Mouse (Mus musculus) liver, embryonic 14.5 days (tissue): ENCODE results near the gene Nsd1. TPM values are rescaled to one million over a fixed set of nuclear protein-coding genes. Genes with fewer than 3 reads are reported as not detected.

Experiments used
- ATAC-seq: fragments of 200-750 bp; cut with Nextera tagmentation; 2 replicates; pipeline ENCODE4 v1.8.0; 2017; ENCODE audit warnings: moderate number of reproducible peaks, mild to moderate bottlenecking, moderate library complexity; ENCODE audit not compliant: insufficient read depth
- DNase-seq, 3 experiments: peaks; one replicate each; pipeline ENCODE4 v3.0.0-alpha.2; 2012 to 2013; ENCODE audit warnings: low read depth in 3 of 3, low spot score in 3 of 3
- H3K27ac ChIP-seq: fragments of 300-500 bp; sonication (generic); 2 replicates; pipeline ENCODE4 v1.5.1; 2014; ENCODE audit warnings: moderate library complexity, mild to moderate bottlenecking, control low read depth, inconsistent platforms
- H3K27me3 ChIP-seq: fragments of 300-500 bp; sonication (generic); 2 replicates; pipeline ENCODE4 v1.6.1; 2014; ENCODE audit warnings: mild to moderate bottlenecking, low read length, moderate library complexity; ENCODE audit not compliant: control insufficient read depth, insufficient read depth
- H3K36me3 ChIP-seq: fragments of 300-500 bp; sonication (generic); replicated peaks from 2 replicates; pipeline ENCODE4 v1.6.1; 2014; ENCODE audit warnings: low read depth; ENCODE audit not compliant: control insufficient read depth, insufficient read depth
- H3K4me1 ChIP-seq, 2 experiments: fragments of 200-500 bp in 1 of 2; fragments of 300-500 bp in 1 of 2; sonication (generic) in 1 of 2; replicated peaks; 2 replicates each; pipeline ENCODE4 v1.6.1; 2012 to 2014; ENCODE audit warnings: antibody characterized with exemption in 1 of 2, inconsistent platforms in 1 of 2, low read length in 1 of 2; ENCODE audit not compliant: control insufficient read depth in 2 of 2, insufficient read depth in 2 of 2
- H3K4me2 ChIP-seq: fragments of 300-500 bp; sonication (generic); 2 replicates; pipeline ENCODE4 v1.6.1; 2014; ENCODE audit warnings: low read depth, mild to moderate bottlenecking, control low read depth, moderate library complexity
- H3K4me3 ChIP-seq, 2 experiments: fragments of 200-500 bp in 1 of 2; fragments of 300-500 bp in 1 of 2; sonication (generic) in 1 of 2; 2 replicates each; pipeline ENCODE4 v1.5.1; 2012 to 2014; ENCODE audit warnings: low read depth in 2 of 2, low read length in 2 of 2, mild to moderate bottlenecking in 2 of 2, control low read depth in 1 of 2, inconsistent platforms in 1 of 2, moderate library complexity in 1 of 2; ENCODE audit not compliant: insufficient read depth in 1 of 2
- H3K9ac ChIP-seq: fragments of 300-500 bp; sonication (generic); replicated peaks from 2 replicates; pipeline ENCODE4 v1.6.1; 2014; ENCODE audit warnings: mild to moderate bottlenecking, control low read depth, moderate library complexity
- H3K9me3 ChIP-seq: fragments of 300-500 bp; sonication (generic); 2 replicates; pipeline ENCODE4 v1.6.1; 2016; ENCODE audit warnings: low read length, mixed read lengths; ENCODE audit not compliant: control insufficient read depth
- CTCF ChIP-seq: IDR thresholded peaks from 2 replicates; pipeline ENCODE4 v1.5.1; 2016; ENCODE audit warnings: antibody characterized with exemption, low read depth, control low read depth
- EP300 ChIP-seq: IDR thresholded peaks from 2 replicates; pipeline ENCODE4 v1.6.1; 2016; ENCODE audit warnings: antibody characterized with exemption, low read depth
- WGBS: fragments of 180-500 bp; shearing (Covaris S2); extraction: QIAGEN DNeasy Blood & Tissue Kit; methylation state at CpG from one replicate; pipeline ENCODE4 v1.1.7; 2014; ENCODE audit not compliant: insufficient replicate concordance; 5-methylcytosine and 5-hydroxymethylcytosine counted together
- polyA plus RNA-seq, 2 experiments: library from polyadenylated mRNA; depleted of rRNA in 1 of 2; stranded (reverse) in 1 of 2; unstranded in 1 of 2; fragments of >200 nt; fragmentation: Nextera tagmentation in 1 of 2; extraction: Ambion mirVana in 1 of 2; gene quantifications; 2 replicates each; pipeline versions ENCODE4 v1.2.1 to v1.2.3; 2012 to 2014

The Nsd1 gene
- polyA plus RNA-seq, 2 experiments, result 8.0 to 13.8 TPM

DNA sequence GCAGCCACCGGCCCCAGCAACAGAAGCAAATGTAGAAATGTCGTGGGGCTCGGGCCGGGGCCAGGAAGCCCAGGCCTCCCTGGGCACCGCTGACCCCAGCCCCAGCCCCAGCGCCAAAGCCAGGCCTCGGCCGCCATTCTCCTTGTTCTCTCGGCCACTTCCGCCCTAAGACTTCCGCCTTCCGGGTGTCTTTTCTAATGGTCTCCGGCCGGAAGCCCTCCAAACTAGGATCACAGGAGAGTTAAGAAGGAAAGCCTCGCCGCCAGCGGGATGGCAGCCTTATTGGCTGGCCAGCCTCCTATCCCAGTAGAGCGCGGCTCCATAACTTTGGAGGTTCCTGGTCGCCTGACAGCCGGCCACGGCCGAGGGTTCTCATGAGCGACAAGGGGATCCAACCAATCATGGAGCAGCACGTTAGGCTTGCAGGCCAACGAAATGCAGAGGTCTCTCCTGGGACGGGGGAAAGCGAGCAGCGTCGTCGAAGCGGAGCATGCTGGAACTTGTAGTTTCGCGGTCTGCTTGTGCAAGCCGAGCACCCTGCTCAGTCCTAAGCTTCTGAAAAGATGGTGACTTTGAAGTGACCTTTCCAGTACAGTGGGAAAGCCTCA lies 153.0 kb downstream of the Nsd1 start, which contains the start of gene Lman2:
TSS of gene Lman2 (minus strand) at position 331 of the 608 bp plus-strand sequence.
- Histone ChIP-seq H3K4me2 (peak within 1 kb of the TSS; percentile 97), H3K9me3 (no peaks in the 10 kb centered on the region), H3K36me3 (peaks cover 17% of the 10 kb centered on the region), H3K27ac (peak within 1 kb of the TSS; percentile 97), H3K4me3 (peak within 1 kb of the TSS; percentile 72 to 99), H3K27me3 (no peaks in the 10 kb centered on the region), H3K9ac (peak within 1 kb of the TSS; percentile 98), H3K4me1 (peaks cover 16 to 17% of the 10 kb centered on the region in 2 experiments)
- under 1% methylated on average over 35 of the region's 35 CpGs for WGBS
- TF ChIP-seq EP300, result no peak
- no peak for TF ChIP-seq CTCF
- ATAC-seq (peak; percentile 95), DNase-seq (peak; percentile 95)

Other genes starting within 250 kb of the Nsd1 start
- gene Hk3, start 188.4 kb upstream of the Nsd1 start, polyA plus RNA-seq (2012; rRNA removed), result 3.5 and 3.9 TPM in 2 replicates
- gene Hk3, start 188.4 kb upstream of the Nsd1 start, polyA plus RNA-seq (2014; fragmentation: Nextera tagmentation; extraction: Ambion mirVana), result 3.3 and 3.8 TPM in 2 replicates
- 6.0 and 12.5 TPM in 2 replicates for gene Uimc1, start 109.5 kb upstream of the Nsd1 start, polyA plus RNA-seq (2012; rRNA removed)
- 16.0 and 16.6 TPM in 2 replicates for gene Uimc1, start 109.5 kb upstream of the Nsd1 start, polyA plus RNA-seq (2014; fragmentation: Nextera tagmentation; extraction: Ambion mirVana)
- 9.4 and 11.4 TPM in 2 replicates for gene Zfp346, start 104.5 kb upstream of the Nsd1 start, polyA plus RNA-seq (2012; rRNA removed)
- gene Zfp346, start 104.5 kb upstream of the Nsd1 start, polyA plus RNA-seq (2014; fragmentation: Nextera tagmentation; extraction: Ambion mirVana), result 5.6 and 6.1 TPM in 2 replicates
- gene Gm17617, start 76.2 kb upstream of the Nsd1 start, polyA plus RNA-seq (2012; rRNA removed), result not detected in 2 replicates
- not detected in 2 replicates for gene Gm17617, start 76.2 kb upstream of the Nsd1 start, polyA plus RNA-seq (2014; fragmentation: Nextera tagmentation; extraction: Ambion mirVana)
- gene Fgfr4, start 57.1 kb upstream of the Nsd1 start, polyA plus RNA-seq (2012; rRNA removed), result 3.9 and 4.7 TPM in 2 replicates
- 3.3 and 4.5 TPM in 2 replicates for gene Fgfr4, start 57.1 kb upstream of the Nsd1 start, polyA plus RNA-seq (2014; fragmentation: Nextera tagmentation; extraction: Ambion mirVana)
- gene Prelid1, start 110.7 kb downstream of the Nsd1 start, polyA plus RNA-seq (2012; rRNA removed), result 129 and 130 TPM in 2 replicates
- 230 and 238 TPM in 2 replicates for gene Prelid1, start 110.7 kb downstream of the Nsd1 start, polyA plus RNA-seq (2014; fragmentation: Nextera tagmentation; extraction: Ambion mirVana)
- gene Rab24, start 112.2 kb downstream of the Nsd1 start, polyA plus RNA-seq (2012; rRNA removed), result 42.3 and 47.1 TPM in 2 replicates
- gene Rab24, start 112.2 kb downstream of the Nsd1 start, polyA plus RNA-seq (2014; fragmentation: Nextera tagmentation; extraction: Ambion mirVana), result 43.9 and 50.7 TPM in 2 replicates
- gene Mxd3, start 120.0 kb downstream of the Nsd1 start, polyA plus RNA-seq (2012; rRNA removed), result 32.6 and 32.8 TPM in 2 replicates
- gene Mxd3, start 120.0 kb downstream of the Nsd1 start, polyA plus RNA-seq (2014; fragmentation: Nextera tagmentation; extraction: Ambion mirVana), result 23.5 and 26.3 TPM in 2 replicates
- gene Lman2, start 153.0 kb downstream of the Nsd1 start, polyA plus RNA-seq (2012; rRNA removed), result 34.6 and 35.3 TPM in 2 replicates
- 50.3 and 51.6 TPM in 2 replicates for gene Lman2, start 153.0 kb downstream of the Nsd1 start, polyA plus RNA-seq (2014; fragmentation: Nextera tagmentation; extraction: Ambion mirVana)
- 1.4 and 1.6 TPM in 2 replicates for gene Rgs14, start 159.9 kb downstream of the Nsd1 start, polyA plus RNA-seq (2012; rRNA removed)
- gene Rgs14, start 159.9 kb downstream of the Nsd1 start, polyA plus RNA-seq (2014; fragmentation: Nextera tagmentation; extraction: Ambion mirVana), result 1.3 and 1.7 TPM in 2 replicates
- gene Slc34a1, start 188.4 kb downstream of the Nsd1 start, polyA plus RNA-seq (2012; rRNA removed), result 0.01 TPM in 1 of 2 replicates, not detected in the other
- not detected in 2 replicates for gene Slc34a1, start 188.4 kb downstream of the Nsd1 start, polyA plus RNA-seq (2014; fragmentation: Nextera tagmentation; extraction: Ambion mirVana)
- gene Pfn3, start 205.4 kb downstream of the Nsd1 start, polyA plus RNA-seq (2012; rRNA removed), result not detected in 2 replicates
- not detected in 2 replicates for gene Pfn3, start 205.4 kb downstream of the Nsd1 start, polyA plus RNA-seq (2014; fragmentation: Nextera tagmentation; extraction: Ambion mirVana)
- gene F12, start 217.0 kb downstream of the Nsd1 start, polyA plus RNA-seq (2012; rRNA removed), result 53.4 and 68.7 TPM in 2 replicates
- 72.0 and 82.0 TPM in 2 replicates for gene F12, start 217.0 kb downstream of the Nsd1 start, polyA plus RNA-seq (2014; fragmentation: Nextera tagmentation; extraction: Ambion mirVana)
- gene Grk6, start 235.3 kb downstream of the Nsd1 start, polyA plus RNA-seq (2012; rRNA removed), result 21.0 and 26.1 TPM in 2 replicates
- 22.6 and 25.7 TPM in 2 replicates for gene Grk6, start 235.3 kb downstream of the Nsd1 start, polyA plus RNA-seq (2014; fragmentation: Nextera tagmentation; extraction: Ambion mirVana)